Mouse (Mus musculus) ovary, postnatal 10 days (tissue): ENCODE results near the gene 1110032A03Rik.

Source experiments
- DNase-seq: peaks from one replicate; pipeline ENCODE4 v3.0.0; 2022; ENCODE audit warnings: low spot score

Gene 1110032A03Rik

GRCm38 (mm10) chr9:50770011-50770410 lies 5.3 kb downstream of the 1110032A03Rik start:
- DNase-seq, result no peak

- peak; percentile 88 for DNase-seq
Measured at GRCm38 (mm10) chr9:50768107-50769002, 7.0 kb downstream of the 1110032A03Rik start, which contains the start of gene Fdxacb1. Gene Fdxacb1, plus strand, starts transcription at chr9:50768236.

- no peak for DNase-seq
Measured at GRCm38 (mm10) chr9:50767531-50768106, 7.7 kb downstream of the 1110032A03Rik start.

DNA sequence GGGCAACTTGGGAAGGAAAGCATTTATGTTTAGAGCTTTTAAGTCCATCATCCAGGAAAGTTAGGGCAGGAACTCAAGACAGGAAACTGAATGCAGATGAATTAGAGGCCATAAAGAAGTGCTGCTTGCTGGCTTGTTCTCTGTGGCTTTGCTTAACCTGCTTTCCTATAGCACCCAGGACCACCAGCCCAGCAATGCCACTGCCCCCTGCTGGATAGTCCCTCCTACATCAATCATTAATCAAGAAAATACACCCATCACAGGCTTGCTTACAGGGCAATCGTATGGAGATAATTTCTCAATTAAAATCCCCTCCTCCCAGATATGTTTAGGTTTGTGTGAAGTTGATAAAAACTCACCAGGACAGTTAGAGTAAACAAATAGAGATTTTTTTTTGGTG lies 12.0 kb downstream of the 1110032A03Rik start:
- DNase-seq, result no peak

GRCm38 (mm10) chr9:50761520-50762243 lies 13.6 kb downstream of the 1110032A03Rik start:
- DNase-seq, result no peak

- no peak for DNase-seq
Measured at GRCm38 (mm10) chr9:50756711-50757110, 18.6 kb downstream of the 1110032A03Rik start.

GRCm38 (mm10) chr9:50753947-50754346 lies 21.4 kb downstream of the 1110032A03Rik start:
- no peak for DNase-seq

DNA sequence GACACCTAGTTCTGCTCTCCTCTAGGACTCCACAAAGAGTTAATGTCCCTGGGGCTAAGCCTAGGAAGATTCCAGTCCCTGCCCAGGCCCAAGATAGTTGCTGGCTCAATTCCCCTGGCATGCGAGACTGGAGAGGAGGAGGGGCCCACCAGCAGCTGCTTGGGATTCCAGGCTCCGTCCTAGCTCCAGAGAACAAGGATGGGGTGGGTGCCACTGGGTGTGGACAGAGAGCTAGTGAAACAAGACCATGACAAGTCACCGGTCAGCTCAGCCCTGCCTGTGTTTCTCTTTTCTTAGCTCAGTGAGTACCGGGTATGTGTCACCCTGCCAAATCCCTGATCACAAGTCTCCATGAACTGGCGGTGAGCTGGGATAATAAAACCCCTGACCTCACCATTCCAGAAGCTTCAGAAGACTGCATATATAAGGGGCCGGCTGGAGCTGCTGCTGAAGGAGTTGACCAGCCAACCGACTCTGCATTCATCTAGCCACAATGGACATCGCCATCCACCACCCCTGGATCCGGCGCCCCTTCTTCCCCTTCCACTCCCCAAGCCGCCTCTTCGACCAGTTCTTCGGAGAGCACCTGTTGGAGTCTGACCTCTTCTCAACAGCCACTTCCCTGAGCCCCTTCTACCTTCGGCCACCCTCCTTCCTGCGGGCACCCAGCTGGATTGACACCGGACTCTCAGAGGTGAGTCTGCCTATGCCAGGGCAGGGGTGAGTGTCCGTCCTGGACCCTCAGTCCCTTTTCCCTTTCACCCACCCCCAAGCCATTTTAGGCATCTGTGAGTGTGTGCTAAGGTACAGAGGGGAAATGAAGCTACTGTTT lies 22.3 kb downstream of the 1110032A03Rik start:
- peak; percentile 46 for DNase-seq

GRCm38 (mm10) chr9:50752054-50752602 lies 23.2 kb downstream of the 1110032A03Rik start, which contains the start of gene Hspb2:
Gene Hspb2, minus strand, starts transcription at chr9:50752354.
- no peak for DNase-seq

- DNase-seq, result no peak
Measured at GRCm38 (mm10) chr9:50751323-50751722, 24.0 kb downstream of the 1110032A03Rik start, which contains the start of gene Cryab. Gene Cryab, plus strand, starts transcription at chr9:50751325.

DNA sequence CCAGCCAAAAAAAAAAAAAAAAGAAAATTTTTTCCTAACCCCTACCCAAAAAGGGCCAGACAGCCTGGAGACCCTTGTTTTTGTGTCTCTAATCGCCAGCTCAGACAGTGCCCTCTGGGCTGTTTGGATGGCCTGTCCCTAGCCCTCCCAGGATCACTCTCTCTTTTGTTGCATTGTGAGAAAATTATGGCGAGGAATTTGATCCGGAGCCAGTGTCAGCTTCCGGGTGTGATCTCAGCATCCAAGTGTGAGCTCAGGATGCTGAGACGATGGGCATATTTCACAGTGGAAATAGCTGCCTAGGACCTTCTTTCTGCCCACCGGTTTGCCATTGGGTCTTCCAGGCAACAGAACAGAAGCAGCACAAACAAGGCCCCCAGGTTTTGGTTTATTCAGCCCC lies 24.6 kb downstream of the 1110032A03Rik start:
- no peak for DNase-seq

DNA sequence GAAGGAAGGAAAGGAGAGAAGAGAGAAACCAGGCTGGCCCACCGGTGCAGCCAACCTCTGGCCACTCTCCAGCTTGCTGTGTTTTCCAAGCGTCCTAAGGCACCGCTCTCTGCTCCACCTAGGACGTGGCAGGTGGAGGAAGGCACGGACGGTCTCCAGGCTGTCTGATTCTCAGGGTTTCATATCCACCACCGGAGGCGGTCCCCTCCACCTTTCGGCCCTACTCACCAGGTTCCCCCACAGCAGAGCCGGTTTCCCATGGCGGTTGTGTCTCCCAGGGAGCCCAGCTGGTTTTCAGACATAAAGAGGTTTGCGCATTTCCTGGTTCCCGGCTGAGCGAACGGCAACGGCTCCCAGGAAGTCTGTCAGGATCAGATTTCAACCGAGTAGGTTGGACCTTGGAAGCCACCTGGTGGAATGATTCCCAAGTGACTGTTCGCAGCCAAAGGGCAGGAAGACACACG lies 29.1 kb downstream of the 1110032A03Rik start, which contains the start of gene 2310030G06Rik:
Gene 2310030G06Rik (minus strand): TSS at position 323 of the 464 bp plus-strand sequence.
- DNase-seq, result no peak

GRCm38 (mm10) chr9:50745806-50746205 lies 29.5 kb downstream of the 1110032A03Rik start:
- no peak for DNase-seq

- no peak for DNase-seq
Measured at GRCm38 (mm10) chr9:50742744-50743143, 32.6 kb downstream of the 1110032A03Rik start.

DNA sequence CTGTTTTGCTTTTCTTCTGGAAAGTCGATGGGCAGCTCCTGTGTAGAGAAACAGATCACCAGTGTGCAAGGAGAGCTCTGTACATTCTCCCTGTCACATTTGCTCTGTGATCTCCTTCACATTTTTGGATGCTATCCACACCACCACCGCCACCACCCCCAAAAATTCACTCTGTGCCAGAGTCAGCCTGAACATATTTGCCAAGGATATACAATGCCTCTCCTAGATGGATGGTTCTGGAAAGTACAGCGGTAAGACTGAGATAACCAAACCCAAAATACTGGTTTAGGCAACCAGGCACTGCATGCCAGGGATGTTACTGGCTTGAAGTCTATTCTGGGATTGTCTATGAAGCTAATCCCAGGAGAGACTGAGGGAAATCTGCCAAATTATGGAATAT lies 33.1 kb downstream of the 1110032A03Rik start:
- no peak for DNase-seq

GRCm38 (mm10) chr9:50740867-50741784 lies 34.2 kb downstream of the 1110032A03Rik start:
- no peak for DNase-seq

- peak; percentile 79 for DNase-seq
Measured at GRCm38 (mm10) chr9:50738914-50739870, 36.1 kb downstream of the 1110032A03Rik start, which contains the start of gene Dixdc1. Gene Dixdc1, minus strand, starts transcription at chr9:50739517.

- DNase-seq, result no peak
Measured at GRCm38 (mm10) chr9:50734989-50735388, 40.3 kb downstream of the 1110032A03Rik start.

DNA sequence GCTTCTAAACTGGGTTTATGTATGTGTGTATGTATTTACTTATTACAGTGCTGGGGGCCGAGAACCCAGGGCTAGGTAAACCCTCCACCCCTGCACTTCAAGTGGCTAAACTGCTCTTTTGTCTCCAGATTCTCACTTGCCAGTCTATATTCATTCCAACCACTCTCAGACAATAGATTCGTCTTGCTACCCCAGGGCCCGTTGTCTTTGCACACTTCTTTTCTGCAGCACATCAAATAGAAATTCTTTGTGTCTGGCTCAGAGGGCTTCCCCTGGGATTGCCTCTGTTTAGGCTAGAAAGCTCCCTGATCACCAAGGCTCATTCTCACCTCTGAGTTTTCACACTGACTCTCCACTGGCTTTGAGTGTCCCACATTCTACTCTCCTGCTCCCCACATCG lies 42.8 kb downstream of the 1110032A03Rik start:
- no peak for DNase-seq
